Mouse (Mus musculus): ENCODE measurements around the gene Rrp1. TPM values are rescaled to one million over a fixed set of nuclear protein-coding genes. Genes with fewer than 3 reads are reported as not detected.

The Rrp1 gene
- polyA plus RNA-seq (2015; fragmentation: Illumina TruSeq; extraction: RNeasy Lipid Tissue Mini Kit (QIAGEN cat#74804); ENCODE audit: insufficient read depth, low replicate concordance), result 159 TPM

DNA sequence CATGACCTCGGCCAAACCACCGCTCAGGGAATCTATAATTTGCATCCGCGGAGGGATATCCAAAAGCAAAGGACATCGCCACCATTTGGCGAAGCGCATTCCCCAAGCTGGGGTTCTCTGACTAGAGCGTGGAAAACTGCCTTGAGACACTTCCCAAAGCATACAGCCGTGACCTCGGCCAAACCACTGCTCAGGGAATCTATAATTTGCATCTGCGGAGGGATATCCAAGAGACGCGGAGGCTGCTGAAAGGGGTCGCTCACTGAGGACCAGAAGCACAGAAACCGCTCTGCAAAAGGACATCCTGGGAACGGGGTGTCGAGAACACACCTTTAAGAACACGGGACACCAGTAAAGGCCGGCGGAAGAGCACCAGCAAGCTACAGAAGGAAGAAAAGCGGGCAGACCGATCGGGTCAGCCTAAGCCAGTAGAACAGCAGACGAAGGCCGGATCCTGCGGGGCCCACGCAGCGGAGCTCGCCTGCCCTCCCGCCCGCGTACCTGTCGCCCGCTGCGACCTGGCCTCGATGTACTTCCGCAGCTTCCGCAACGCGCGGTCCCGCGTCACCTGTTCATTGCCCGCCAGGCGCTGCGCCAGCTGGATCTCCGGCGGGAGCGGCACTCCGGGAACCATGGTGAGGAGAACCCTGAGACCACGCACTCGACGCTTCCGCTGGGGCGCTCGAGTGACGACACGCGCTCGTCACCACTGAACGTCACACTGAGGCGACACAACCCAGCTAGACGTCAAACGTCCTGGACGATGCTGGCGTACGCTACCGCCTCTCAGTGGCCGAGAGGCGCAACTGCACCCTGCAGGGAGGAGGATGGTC lies at the start of gene Rrp1:
Gene Rrp1 (minus strand): TSS at position 725 of the 833 bp plus-strand sequence.

GRCm38 (mm10) chr10:78425181-78426041 lies 12.6 kb upstream of the Rrp1 start, which contains the start of gene Cstb:
Cstb (plus strand) TSS chr10:78425669.

DNA sequence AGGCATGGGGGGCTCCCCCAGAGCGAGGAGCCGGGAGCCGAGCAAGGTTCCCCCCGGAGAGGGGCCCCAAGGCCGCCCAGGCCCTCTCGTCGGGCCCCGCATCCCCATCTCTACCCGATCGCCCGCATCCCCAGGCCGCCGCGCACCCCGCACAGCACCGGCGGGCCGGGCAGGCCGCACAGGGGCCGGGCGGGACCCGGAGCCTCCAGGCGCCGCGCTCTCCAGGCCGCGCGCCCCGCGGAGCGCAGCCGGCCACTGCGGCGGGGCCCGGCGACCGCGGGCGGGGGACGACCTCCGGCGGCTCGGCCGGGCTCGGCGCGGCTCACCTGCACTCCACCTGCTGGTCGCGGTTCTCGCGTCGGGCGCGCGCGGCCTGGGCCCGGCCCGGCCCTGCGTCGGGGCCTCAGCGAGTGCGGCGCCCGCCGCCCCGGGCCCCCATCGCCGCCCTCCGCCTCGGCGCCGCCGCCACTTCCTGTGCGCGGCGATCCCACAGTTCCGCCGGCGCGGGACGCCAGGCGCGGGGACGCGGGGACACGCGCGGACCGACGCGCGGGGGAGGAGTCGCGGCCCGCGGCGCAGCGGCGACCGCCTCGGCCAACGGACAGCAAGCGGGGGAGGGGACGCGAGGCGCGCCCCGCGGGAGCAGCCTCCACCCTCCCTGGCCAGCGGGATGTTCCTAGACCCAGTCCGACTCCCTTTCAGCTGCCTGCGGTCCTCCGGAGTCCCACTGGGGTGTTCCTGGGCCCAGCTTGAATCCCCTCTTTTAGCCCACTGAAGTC lies 60.8 kb downstream of the Rrp1 start, which contains the start of gene Agpat3:
Gene Agpat3 (minus strand): TSS at position 603 of the 779 bp plus-strand sequence.

Other genes with a start within 250 kb of the Rrp1 start
- gene D10Jhu81e, start 243.3 kb downstream of the Rrp1 start, polyA plus RNA-seq (2015; fragmentation: Illumina TruSeq; extraction: RNeasy Lipid Tissue Mini Kit (QIAGEN cat#74804); ENCODE audit: insufficient read depth, low replicate concordance), result 16.5 TPM
- 14.7 TPM for gene Pwp2, start 227.9 kb downstream of the Rrp1 start, polyA plus RNA-seq (2015; fragmentation: Illumina TruSeq; extraction: RNeasy Lipid Tissue Mini Kit (QIAGEN cat#74804); ENCODE audit: insufficient read depth, low replicate concordance)
- gene Trappc10, start 168.4 kb downstream of the Rrp1 start, polyA plus RNA-seq (2015; fragmentation: Illumina TruSeq; extraction: RNeasy Lipid Tissue Mini Kit (QIAGEN cat#74804); ENCODE audit: insufficient read depth, low replicate concordance), result 37.9 TPM
- gene Agpat3, start 60.6 kb downstream of the Rrp1 start, polyA plus RNA-seq (2015; fragmentation: Illumina TruSeq; extraction: RNeasy Lipid Tissue Mini Kit (QIAGEN cat#74804); ENCODE audit: insufficient read depth, low replicate concordance), result 32.4 TPM
- gene Cstb, start 12.6 kb upstream of the Rrp1 start, polyA plus RNA-seq (2015; fragmentation: Illumina TruSeq; extraction: RNeasy Lipid Tissue Mini Kit (QIAGEN cat#74804); ENCODE audit: insufficient read depth, low replicate concordance), result 83.1 TPM
- 13.6 TPM for gene Pdxk, start 51.9 kb upstream of the Rrp1 start, polyA plus RNA-seq (2015; fragmentation: Illumina TruSeq; extraction: RNeasy Lipid Tissue Mini Kit (QIAGEN cat#74804); ENCODE audit: insufficient read depth, low replicate concordance)
- not detected for gene Olfr1358, start 104.4 kb upstream of the Rrp1 start, polyA plus RNA-seq (2015; fragmentation: Illumina TruSeq; extraction: RNeasy Lipid Tissue Mini Kit (QIAGEN cat#74804); ENCODE audit: insufficient read depth, low replicate concordance)
- gene Ilvbl, start 161.3 kb upstream of the Rrp1 start, polyA plus RNA-seq (2015; fragmentation: Illumina TruSeq; extraction: RNeasy Lipid Tissue Mini Kit (QIAGEN cat#74804); ENCODE audit: insufficient read depth, low replicate concordance), result 33.4 TPM
- 7.4 TPM for gene Syde1, start 178.9 kb upstream of the Rrp1 start, polyA plus RNA-seq (2015; fragmentation: Illumina TruSeq; extraction: RNeasy Lipid Tissue Mini Kit (QIAGEN cat#74804); ENCODE audit: insufficient read depth, low replicate concordance)
- gene Olfr1357, start 205.0 kb upstream of the Rrp1 start, polyA plus RNA-seq (2015; fragmentation: Illumina TruSeq; extraction: RNeasy Lipid Tissue Mini Kit (QIAGEN cat#74804); ENCODE audit: insufficient read depth, low replicate concordance), result not detected